Mouse (Mus musculus): ENCODE results near the gene Cfap299. TPM values are rescaled to one million over a fixed set of nuclear protein-coding genes. Genes with fewer than 3 reads are reported as not detected.
A peak's percentile ranks its signal among the peaks of the same experiment; 100 is the strongest.

Gene Cfap299
- polyA plus RNA-seq, 1 experiment = not detected

DNA sequence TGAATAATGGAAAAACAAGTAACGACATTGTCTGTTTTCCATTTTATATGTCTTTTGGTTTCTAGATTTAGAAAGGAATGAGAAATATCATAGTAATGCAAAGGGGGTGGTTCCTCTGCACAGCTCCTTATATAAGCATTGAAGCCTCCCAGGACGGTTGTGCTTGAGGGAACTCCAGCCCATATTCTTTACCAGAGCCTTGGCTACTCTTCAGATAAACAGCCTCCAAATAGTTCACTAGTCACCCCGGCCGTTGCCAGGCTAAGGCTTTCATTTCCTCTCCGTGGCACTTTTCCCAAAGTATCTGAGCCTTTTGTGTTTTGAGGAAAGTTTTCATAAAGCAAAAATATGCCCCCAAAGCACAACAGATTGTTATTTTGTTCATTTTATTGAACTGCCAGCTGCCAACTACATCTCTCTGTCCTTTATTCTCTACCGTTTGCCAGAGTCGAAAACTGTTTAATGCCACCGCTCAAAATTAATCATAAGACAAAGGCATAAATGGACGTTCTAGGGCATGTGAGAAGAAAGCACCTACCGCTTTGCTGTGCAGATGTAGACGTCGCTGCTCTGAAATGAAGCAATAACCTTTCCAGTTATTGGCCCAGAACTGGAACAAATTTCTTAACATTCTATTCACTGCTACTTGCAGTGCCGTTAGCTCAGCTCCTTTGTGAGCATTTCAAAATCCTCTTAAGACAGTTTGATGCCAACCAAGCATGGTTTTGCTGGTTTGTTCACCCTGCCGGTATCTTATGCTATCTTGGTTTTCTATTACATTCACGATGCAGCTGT is 433.0 kb downstream of the Cfap299 start:
- Histone ChIP-seq H3K4me3 (ENCODE audit: insufficient read depth, low read depth, low read length) (no peak overlapping the region), H3K27ac (replicated peaks; ENCODE audit: low read depth, low read length) (peak overlapping the region; percentile 55), H3K4me1 (ENCODE audit: control insufficient read depth, insufficient read depth, insufficient read length, low read length) (no peaks in the 10 kb centered on the region)

DNA sequence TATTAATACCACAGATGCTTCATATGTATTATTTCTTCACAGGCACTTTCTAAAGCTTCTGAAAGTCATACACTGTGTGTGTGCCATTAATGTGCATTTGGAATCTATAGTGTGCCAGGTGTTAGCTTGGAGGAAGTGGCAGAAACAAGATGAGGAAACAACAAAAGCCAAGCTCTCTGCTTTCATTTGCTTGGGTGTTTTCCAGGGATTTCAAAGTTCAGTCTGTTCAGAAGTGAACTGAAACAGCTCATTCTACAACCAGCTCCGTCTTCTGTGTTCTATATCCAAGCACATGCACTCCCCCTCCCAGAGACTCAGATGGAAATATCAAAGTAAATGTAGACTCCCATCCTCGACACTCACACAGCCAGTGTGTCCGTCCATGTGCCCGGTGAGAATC is 449.5 kb downstream of the Cfap299 start:
- Histone ChIP-seq H3K4me1 (ENCODE audit: control insufficient read depth, insufficient read depth, insufficient read length, low read length) (no peaks in the 10 kb centered on the region), H3K27ac (replicated peaks; ENCODE audit: low read depth, low read length) (peak overlapping the region; percentile 88), H3K4me3 (ENCODE audit: insufficient read depth, low read depth, low read length) (no peak overlapping the region)

DNA sequence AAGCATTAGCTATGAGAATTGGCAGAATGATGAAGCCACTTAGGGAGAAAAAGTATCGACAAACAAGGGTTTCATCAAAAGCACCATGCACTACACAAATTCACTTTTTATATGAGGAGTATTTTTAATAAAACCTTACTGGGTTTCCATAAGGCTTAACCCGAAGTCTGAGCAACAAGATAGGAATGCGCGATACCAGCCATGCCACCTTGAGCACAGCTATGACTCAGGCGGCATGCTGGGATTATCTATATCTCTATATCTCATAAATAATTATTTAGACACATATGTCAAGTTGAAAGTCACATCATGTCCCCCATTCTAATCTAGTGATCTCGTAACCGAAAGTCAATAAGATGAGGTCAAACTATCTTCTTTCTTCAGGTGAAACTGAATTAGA is 453.0 kb downstream of the Cfap299 start:
- Histone ChIP-seq H3K4me1 (ENCODE audit: control insufficient read depth, insufficient read depth, insufficient read length, low read length) (no peaks in the 10 kb centered on the region), H3K27ac (replicated peaks; ENCODE audit: low read depth, low read length) (no peak overlapping the region), H3K4me3 (ENCODE audit: insufficient read depth, low read depth, low read length) (no peak overlapping the region)

DNA sequence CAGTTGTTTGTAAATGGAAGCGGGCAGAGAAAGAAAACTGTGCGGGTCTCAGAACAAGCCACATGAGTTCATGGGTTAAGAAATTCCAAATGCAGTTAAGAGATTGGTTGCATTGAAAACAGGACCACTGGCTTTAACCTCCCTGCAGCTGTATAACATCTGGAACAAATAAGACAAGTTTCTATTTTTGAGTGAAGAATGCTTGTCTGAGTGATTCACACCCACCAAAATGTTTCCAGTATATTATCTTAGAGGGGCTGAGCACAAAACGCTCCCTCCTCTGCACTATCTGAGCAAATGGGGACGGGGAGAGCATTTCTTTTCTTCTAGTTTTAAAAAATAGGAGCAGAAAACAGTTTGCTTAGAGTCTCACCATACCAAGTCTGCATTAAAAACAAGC is 458.6 kb downstream of the Cfap299 start:
- Histone ChIP-seq H3K27ac (replicated peaks; ENCODE audit: low read depth, low read length) (no peak overlapping the region), H3K4me1 (ENCODE audit: control insufficient read depth, insufficient read depth, insufficient read length, low read length) (no peaks in the 10 kb centered on the region), H3K4me3 (ENCODE audit: insufficient read depth, low read depth, low read length) (no peak overlapping the region)

DNA sequence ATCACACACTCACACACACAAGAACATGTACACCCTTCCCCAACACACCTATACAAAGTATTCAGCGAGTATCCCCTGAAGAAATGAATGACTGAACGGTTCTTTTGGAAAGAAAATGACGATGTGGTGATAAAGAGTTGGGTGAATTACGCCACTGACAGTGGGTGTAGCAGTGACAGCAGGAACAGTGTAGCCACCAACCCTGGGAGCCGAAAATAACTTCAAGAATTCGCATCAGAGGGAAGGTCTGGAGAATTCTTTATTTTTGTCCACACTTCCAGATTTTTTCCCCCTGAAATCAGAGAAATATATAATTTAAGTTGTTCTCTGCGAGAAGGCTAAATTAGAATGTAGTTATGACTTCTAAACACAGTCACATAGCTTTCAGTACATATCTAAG is 459.5 kb downstream of the Cfap299 start:
- no peak overlapping the region for H3K27ac ChIP-seq (replicated peaks; ENCODE audit: low read depth, low read length)
- no peak overlapping the region for H3K4me3 ChIP-seq (ENCODE audit: insufficient read depth, low read depth, low read length)
- no peaks in the 10 kb centered on the region for H3K4me1 ChIP-seq (ENCODE audit: control insufficient read depth, insufficient read depth, insufficient read length, low read length)

DNA sequence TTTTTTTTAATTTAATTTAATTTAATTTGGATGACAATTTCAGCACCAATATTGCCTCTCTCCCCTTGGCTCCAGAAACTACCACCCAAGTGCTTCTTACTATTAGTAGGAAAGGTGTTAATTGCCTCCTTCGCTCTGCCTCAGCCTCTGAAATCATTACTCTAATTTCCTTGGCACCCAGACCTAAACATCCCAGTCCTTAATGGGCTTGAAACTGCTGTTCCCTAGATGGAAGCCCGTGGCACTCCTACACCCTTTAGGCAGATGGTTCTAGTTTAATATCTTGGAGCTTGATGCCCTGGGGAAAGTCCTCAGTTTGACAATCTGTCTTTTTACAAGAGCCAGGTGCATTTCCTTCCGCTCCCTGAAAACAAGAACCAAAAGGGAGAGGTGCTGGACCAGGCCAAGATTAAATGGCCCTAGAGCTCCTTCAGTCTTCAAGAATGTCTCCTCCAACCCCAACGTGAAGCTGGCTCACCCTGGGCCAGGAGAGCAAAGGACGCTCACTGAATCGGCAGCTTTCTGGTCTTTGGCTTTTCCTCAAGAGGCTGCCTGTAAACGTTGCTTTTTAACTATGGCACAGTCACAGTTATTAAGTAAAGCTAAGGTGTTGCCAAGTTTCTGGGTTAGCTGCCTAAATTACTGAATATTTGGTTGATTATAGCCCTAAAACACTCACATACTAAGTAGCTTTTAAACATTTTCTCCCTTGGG is 461.9 kb downstream of the Cfap299 start:
- 0 out of 2 replicates have a peak overlapping the region, but pooled peaks have one; percentile 8 for H3K27ac ChIP-seq (replicated peaks; ENCODE audit: low read depth, low read length)
- no peak overlapping the region for H3K4me3 ChIP-seq (ENCODE audit: insufficient read depth, low read depth, low read length)
- no peaks in the 10 kb centered on the region for H3K4me1 ChIP-seq (ENCODE audit: control insufficient read depth, insufficient read depth, insufficient read length, low read length)

DNA sequence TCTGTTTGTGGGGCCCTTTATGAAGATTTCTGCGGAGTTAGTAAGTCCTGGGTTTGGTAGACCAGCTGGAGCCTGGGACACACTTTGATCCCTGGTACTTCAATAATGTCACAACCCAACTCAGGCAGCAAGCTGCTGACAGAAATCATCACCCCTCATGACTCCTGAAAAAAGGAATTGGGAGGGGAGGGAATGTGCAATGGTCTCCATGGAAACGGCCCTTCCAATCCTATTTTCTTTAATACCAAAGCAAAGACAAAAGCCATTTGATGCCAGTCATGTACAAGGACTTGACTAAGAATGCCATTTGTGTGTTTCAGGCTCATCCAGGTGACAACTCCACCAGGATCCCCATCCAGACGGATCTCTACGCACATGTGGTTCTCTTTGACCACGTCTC is 472.4 kb downstream of the Cfap299 start:
- Histone ChIP-seq H3K4me3 (ENCODE audit: insufficient read depth, low read depth, low read length) (no peak overlapping the region), H3K4me1 (ENCODE audit: control insufficient read depth, insufficient read depth, insufficient read length, low read length) (no peaks in the 10 kb centered on the region), H3K27ac (replicated peaks; ENCODE audit: low read depth, low read length) (no peak overlapping the region)

DNA sequence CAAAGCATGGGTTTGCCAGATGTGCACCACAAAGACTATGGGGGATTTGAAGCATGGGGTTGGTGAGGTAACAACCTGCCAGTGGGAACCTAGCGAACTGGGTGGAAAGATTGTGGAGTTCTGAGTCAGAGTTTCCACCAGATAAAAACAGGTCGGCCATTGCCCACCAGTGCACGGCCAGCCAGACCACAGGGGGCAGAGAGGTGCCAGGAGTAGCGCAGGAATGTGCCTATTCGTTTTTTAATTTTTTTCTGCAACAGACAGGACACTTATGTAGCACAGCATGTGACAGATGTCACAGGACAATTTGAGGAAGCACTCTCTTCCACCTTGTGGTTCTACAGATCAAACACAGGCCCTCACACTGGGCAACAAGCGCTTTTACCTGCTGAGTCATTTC is 475.7 kb downstream of the Cfap299 start:
- H3K27ac ChIP-seq (replicated peaks; ENCODE audit: low read depth, low read length) = no peak overlapping the region
- no peak overlapping the region for H3K4me3 ChIP-seq (ENCODE audit: insufficient read depth, low read depth, low read length)
- H3K4me1 ChIP-seq (ENCODE audit: control insufficient read depth, insufficient read depth, insufficient read length, low read length) = no peaks in the 10 kb centered on the region

DNA sequence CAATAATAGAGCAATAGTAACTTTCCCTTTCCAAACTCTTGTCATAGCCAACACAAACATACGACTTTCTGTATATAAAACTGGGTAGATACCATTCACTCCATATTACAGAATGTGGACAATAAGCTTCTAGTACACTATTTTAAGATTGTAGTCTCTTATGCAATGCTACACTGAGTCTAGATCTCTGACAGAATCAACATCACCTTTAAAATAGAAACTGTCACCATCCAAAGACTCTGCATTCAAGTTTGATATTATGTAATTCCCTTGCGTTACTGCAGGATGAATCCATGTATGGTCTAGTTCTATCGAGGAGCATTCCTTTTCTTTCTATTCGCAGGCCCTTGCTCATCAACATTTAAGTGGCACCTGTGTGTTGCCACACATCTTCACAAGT is 477.4 kb downstream of the Cfap299 start:
- Histone ChIP-seq H3K4me1 (ENCODE audit: control insufficient read depth, insufficient read depth, insufficient read length, low read length) (no peaks in the 10 kb centered on the region), H3K4me3 (ENCODE audit: insufficient read depth, low read depth, low read length) (no peak overlapping the region), H3K27ac (replicated peaks; ENCODE audit: low read depth, low read length) (no peak overlapping the region)

DNA sequence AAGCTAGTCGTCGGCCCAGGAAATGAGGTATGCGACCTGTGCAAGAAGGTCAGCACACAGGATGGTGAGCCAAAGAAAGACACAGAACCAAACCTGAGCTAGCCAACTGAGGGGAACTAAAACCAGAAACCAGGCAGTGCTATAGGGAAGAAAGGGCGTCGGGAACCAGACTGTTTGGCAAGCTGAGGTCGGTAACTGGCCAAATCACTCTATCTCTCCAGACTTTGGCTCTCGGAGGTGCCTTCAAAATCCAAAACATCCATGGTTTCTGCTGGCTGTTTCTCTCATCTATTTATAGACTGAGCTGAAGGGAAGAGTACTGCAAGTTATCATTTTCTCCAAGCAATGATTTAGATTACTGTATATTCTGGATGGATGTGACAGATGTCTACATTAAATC is 477.9 kb downstream of the Cfap299 start:
- Histone ChIP-seq H3K4me1 (ENCODE audit: control insufficient read depth, insufficient read depth, insufficient read length, low read length) (no peaks in the 10 kb centered on the region), H3K4me3 (ENCODE audit: insufficient read depth, low read depth, low read length) (no peak overlapping the region), H3K27ac (replicated peaks; ENCODE audit: low read depth, low read length) (no peak overlapping the region; the same call in 1 of the 2 replicates)

DNA sequence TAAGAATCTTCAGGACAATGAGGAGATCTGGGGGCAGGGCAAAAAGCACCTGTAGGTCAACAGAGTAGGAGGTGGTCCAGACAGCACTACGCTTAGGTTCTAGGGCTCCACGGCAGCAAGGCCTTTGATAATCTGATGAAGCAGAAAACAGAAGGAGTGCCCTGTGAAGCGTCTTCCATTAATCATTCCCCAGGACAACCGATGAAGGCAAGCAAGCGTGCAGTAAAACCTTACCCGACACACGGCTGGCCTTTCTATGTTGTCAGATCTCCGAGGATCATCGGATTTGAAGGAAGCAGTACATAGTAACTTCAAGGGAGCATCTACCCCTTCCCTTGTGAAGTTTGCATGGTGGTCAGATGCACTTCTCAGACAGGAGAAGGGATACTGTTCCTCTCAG is 478.8 kb downstream of the Cfap299 start:
- Histone ChIP-seq H3K4me1 (ENCODE audit: control insufficient read depth, insufficient read depth, insufficient read length, low read length) (no peaks in the 10 kb centered on the region), H3K4me3 (ENCODE audit: insufficient read depth, low read depth, low read length) (no peak overlapping the region), H3K27ac (replicated peaks; ENCODE audit: low read depth, low read length) (no peak overlapping the region)

DNA sequence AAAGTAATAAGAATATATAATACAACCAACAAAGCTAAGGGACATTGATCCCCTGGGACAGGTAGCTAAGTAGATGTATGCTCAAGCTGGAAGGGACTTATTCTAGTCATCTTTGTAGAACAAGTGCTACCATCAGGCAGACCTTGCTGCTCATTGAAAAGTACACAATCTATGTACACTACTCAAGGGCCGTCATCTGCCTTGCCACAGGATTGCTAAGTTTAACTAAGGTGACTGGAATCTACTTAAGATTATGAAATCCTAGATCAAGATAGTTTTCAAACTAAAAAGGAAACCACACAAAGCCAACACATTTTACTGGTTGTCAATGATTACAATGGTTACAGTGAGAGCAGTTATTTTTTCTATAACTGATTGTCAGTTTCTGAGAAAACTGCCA is 483.3 kb downstream of the Cfap299 start:
- Histone ChIP-seq H3K4me3 (ENCODE audit: insufficient read depth, low read depth, low read length) (no peak overlapping the region), H3K4me1 (ENCODE audit: control insufficient read depth, insufficient read depth, insufficient read length, low read length) (0 out of 2 replicates have a peak, but pooled peaks cover 2% of the 10 kb centered on the region), H3K27ac (replicated peaks; ENCODE audit: low read depth, low read length) (no peak overlapping the region)

DNA sequence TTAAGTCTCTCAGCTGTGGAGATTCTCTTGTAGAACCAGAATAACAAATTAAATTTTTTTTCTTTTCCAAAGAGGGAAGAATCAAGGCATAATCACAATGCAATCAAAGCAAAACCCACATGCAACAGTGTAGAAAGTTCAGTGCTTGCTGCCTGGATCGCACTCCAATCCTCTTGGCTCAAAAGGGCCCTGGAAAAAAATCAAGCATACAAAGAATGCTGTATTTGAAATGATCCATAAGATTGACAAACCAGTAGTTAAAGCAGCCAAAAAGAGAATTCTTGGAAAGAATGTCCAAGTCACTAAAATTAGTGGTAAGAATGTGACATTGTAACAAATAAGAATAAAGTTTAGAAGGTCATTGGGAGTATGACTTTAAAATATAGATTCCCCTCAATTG is 486.2 kb downstream of the Cfap299 start:
- no peak overlapping the region for H3K27ac ChIP-seq (replicated peaks; ENCODE audit: low read depth, low read length)
- H3K4me3 ChIP-seq (ENCODE audit: insufficient read depth, low read depth, low read length) = no peak overlapping the region
- H3K4me1 ChIP-seq (ENCODE audit: control insufficient read depth, insufficient read depth, insufficient read length, low read length) = 0 out of 2 replicates have a peak, but pooled peaks cover 2% of the 10 kb centered on the region

DNA sequence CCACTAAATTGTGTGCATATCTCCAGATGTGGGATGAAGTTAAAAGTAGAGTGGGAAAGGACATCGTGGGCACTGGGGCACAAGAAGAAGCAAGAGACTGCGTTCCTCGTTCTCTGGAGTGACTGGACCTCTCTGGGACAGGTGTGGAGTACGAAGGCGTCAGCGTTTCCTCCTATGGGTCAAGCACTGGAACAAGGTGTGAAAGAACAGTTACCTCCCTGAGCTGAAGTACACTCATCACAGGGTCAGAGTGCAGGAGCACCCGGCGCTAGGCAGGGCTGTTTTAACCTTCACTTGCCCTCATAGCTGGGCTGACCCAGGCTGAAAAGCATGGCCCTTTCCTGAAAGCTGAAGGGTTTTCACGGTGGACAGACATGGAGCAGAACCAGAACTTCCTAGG is 504.7 kb downstream of the Cfap299 start:
- Histone ChIP-seq H3K27ac (replicated peaks; ENCODE audit: low read depth, low read length) (no peak overlapping the region), H3K4me3 (ENCODE audit: insufficient read depth, low read depth, low read length) (no peak overlapping the region), H3K4me1 (ENCODE audit: control insufficient read depth, insufficient read depth, insufficient read length, low read length) (no peaks in the 10 kb centered on the region)

DNA sequence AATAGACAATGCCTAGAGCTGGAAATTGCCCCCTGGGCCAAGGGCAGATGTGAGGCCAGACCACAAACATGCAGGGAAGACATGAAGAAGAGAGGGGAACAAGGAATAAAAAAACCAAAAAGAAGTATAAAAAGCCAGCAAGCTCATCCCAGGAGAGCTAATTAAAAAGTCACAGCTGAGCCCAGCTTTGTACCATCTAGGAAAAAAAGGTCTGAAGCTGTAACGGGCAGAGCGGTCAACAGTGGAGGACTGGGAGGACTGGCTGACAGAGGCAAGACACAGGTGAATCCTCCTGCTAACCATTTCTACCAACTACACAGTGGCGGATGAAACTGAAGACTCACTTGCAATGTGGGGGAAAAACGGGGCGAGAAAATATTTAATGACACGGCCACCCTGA is 505.2 kb downstream of the Cfap299 start:
- H3K4me3 ChIP-seq (ENCODE audit: insufficient read depth, low read depth, low read length) = no peak overlapping the region
- H3K27ac ChIP-seq (replicated peaks; ENCODE audit: low read depth, low read length) = no peak overlapping the region
- H3K4me1 ChIP-seq (ENCODE audit: control insufficient read depth, insufficient read depth, insufficient read length, low read length) = no peaks in the 10 kb centered on the region
